Mouse (Mus musculus) megakaryocyte-erythroid progenitor cell, adult 5-6 weeks (primary cell): ENCODE data around the gene Prdm1. TPM values are rescaled to one million over a fixed set of nuclear protein-coding genes. Genes with fewer than 3 reads are reported as not detected.

Source experiments
- ATAC-seq: replicated peaks from 2 replicates; pipeline ENCODE4 v1.8.0; 2016; ENCODE audit warnings: mild to moderate bottlenecking, inconsistent platforms; ENCODE audit not compliant: severe bottlenecking, poor library complexity, low FRiP score, low TSS enrichment
- total RNA-seq, 2 experiments: library from RNA; stranded (forward) in 1 of 2; stranded (reverse) in 1 of 2; fragments of 200-1000, 215-1000 nt in 1 of 2; fragments of >200 nt in 1 of 2; fragmentation: Nextera tagmentation in 1 of 2; gene quantifications; 2 replicates each; pipeline ENCODE4 v1.2.3; 2014 to 2017

The Prdm1 gene
- total RNA-seq (2014; fragmentation: Nextera tagmentation) (0.48 and 2.8 TPM in 2 replicates), total RNA-seq (2017) (0.23 TPM in 1 of 2 replicates, not detected in the other)

DNA sequence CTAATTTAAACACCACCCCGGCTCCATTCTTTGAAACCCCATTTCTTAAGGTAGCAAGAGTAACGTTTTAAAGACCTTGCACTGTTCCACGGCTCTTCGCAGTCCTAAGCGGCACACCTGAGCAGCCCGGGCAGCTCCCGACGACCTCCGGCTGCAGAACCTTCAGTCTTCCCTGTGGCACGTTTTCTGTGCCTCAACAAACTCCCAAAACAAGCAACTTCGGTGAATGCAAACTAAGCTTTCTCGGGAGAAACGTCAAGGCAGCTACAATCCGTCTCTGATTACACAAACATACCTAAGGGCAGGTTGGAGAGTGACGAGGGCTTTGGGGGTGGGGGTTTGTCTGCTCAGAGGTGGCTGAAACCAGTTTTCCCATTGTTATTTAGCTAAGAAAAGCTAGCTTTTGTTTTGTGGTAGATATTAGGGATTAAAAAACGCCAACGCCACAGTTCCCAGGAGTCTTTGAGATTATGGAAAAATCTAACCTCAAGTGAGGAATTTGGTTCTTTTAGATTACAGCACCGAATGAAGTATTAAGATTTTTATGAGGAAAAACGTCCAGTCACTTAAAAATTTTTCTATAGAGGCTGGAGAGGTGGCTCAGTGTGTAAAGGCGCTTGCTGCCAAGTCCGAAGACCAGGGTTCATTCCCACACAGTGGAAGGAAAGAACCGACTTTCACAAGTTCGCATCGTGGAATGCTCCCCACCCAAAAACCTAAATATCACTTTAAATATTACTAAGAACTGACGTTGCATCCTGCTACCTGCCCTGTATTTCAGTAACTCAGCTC is at the start of gene Prdm1:
Prdm1 (minus strand) TSS at position 211 of the 792 bp plus-strand sequence.
- no peak for ATAC-seq

DNA sequence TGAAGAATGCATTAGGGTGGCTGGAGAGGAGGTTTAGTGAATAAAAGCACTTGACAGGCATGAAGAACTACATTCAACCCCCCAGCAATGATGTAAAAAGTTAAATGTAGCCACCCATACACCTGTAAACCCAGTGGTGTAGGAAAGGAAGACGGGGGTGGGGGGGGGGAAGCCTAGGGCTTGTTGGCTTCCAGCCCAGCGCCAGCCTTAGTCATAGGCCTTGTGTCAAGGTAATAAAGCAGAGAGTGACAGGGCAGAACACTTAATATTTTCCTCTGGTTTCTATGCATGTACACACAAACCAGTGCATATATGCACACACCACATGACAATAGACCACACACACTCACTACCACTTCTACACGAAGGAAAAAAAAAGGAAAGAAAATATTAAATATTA is 37.7 kb upstream of the Prdm1 start:
- no peak for ATAC-seq

DNA sequence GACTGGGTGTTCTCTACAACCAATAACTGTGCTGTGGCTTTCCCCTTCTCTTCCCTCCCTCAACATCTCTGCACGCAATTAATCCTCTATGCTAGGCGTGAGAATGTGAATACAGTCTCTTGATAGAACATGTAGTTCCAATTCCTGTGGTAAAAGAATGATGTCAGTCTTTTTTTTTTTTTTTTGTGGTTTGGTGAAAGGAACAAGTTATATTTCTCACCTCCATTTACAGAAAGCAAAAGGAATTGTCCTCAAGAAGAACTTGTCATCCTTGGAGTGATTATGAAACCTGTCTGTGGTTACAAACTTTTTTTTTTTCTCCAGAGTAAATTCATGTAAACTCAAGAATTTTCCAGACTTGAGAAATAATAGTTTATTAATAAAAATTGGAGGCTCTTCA is 36.8 kb upstream of the Prdm1 start:
- ATAC-seq: no peak

DNA sequence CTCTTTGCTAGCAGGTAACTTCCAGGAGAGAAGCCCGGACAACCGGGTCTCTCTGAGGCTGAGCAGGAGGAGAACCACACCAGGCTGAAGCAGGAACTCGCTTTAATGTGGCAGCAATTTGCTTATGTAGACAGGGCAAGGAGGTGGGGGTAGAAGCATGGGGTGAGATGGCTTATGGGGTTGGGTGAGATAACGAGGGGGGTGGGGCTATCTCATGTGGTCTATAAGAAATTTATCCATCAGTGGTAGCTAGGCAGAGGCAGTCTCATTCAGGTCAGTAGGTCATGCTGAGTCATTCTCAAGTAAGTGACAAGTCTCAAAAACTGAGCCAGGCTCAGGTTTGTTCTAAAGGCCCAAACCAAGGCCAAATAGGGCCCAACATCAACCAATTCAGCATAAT is 28.5 kb upstream of the Prdm1 start:
- ATAC-seq: no peak

DNA sequence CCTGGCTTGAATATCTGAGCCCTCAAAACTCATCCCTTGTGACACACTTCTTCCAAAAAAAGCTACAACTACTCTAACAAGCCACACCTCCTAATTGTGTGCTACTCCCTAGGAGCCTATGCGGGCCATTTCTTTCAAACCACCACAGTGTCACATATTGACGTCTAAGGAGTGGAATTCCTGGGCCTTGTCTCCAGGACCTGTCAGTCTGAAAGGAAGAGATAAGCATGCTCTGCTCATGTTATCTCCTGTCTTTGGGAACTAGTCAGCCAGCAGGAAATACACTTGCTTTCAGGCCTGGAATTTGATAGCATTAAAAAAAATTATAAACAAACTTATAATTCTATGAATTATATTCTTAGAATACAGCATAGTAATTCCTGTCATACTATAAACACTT is 27.0 kb upstream of the Prdm1 start:
- ATAC-seq: peak; percentile 44; the same call in 1 of the 2 replicates

DNA sequence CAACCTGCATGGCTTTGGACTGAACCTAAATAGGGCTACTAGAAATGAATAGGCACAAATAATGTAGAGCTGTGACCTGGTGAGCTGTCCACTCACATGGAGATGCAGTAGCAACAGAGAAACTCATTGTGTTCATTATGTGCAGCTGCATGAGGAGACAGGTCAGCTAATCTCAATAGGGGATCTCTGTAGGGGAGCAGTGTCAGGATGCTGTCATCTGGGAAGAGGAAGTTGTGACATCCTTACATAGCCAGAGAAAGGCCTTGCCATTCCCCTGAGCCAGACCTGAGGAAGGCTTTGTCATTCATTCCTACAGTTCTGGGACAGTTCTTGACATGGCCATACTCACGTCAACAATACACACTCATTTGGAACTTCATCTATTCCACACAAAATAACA is 25.3 kb upstream of the Prdm1 start:
- ATAC-seq: no peak

DNA sequence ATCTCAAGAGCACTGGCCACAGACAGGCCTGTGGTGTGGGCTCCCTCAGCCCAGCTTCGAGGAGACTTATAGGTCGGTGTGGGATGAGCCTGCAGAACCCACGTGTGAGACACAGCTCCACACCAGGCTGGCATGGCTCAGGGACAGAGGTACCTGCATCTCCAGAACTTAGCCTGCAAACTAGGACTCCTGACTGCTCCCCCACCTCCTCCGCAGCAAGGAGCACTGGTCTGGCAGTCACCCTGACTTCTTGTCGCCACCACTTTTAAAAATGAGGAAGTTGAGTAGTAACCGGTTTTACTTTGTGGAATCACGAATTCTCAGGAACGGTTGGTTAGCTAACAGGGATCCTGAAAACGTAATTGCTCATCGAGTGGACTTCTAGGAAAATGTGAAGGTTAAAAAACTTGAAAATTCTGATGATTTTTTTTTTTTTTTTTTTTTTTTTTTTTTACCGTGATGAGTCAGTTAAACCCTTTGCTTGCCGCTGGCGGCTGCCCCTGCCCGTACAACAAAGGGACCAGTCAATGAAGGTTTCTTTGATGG is 10.8 kb upstream of the Prdm1 start:
- ATAC-seq: peak; percentile 67

DNA sequence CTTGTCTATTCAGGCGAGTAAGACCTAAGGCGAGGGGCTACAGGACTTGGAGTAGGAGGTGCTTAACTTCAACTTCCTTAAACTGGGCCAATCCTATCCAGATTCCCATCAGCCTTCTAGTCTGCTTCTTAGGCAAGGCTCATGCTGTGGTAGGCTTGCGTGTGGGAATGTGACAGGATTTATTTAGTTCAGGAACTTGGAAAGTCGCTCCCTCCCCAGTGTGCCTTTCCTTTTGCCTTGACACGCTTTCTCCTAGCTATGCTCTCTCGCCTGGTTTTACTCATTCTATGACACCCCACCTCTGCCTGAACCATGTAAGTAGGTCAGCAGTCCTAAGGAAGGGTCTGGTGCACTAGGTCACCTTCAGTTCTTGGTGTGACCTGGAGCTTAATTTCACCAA is 9.8 kb upstream of the Prdm1 start:
- no peak for ATAC-seq

DNA sequence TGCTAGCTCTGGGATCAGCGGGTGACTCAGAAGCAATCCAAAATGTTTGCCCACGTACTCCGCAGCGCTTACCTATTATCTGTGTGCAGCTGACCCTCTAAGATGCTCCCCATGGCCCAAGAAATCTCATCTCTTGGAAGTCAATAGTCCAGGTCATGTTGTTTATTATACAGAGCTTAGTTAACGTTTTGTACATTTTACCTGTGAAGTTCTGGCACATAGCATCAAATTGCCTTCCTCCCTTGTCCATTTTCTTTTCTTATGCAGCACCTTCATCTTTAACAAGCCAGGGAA is 1.7 kb upstream of the Prdm1 start:
- no peak for ATAC-seq

DNA sequence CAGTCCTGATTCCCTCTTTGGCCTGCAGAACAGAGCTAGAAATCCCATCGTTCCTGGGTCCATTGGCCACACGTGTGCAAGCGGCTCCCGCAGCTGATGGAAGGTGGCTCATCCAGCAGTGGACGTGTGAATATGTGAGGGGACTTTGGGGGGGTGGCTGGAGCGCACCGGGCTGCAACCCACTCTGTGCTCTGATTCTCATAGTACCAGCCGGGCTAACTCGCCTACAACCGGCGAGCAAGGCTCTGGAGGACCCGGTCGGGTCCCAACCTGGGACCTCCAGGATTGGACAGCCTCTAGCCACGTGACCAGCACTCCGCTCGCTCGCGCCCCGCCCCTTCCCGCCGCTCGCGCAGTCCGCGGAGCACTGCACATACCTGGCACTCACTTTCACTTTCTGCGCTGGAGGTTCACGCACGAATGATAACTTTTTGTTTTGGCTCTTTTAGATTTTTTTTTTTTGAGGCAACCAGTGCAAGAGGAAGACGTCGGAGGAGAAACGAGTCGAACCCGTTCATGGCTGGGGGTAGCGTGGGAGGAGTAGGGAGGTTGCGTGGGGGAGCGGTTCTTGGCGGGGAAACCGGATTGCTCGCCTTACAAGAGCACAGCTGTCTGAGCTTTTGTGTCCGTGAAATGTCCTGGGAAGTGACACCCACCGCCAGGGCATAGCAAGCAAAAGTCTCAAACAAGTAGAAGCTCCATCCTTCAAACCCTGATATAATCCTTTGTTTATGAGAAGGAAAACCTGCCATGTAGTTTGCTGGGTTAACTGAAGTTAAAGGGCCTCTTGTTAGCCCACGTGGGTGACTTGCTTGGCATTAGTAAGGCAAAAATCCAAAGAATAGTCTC is 1.1 kb upstream of the Prdm1 start:
- ATAC-seq: peak; percentile 98

DNA sequence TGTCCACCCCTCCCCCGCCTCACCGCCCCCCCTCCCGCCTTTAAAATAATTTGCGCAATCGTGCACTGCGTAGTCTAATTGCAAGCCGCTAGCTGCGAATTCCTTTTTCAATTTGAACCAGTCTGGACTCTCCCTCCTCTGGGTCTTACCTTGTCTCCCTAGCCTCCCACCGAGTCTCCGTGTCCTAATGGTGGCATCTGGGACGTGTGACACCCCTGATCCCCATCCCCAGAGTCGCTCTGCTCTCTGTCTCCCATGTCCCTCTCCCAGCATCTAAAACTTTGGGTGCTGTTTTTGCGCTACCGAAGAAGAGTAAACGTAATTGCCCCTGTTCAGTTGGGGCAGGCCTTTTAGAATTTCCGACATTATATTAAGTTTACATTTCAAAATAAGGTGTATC is 650 bp downstream of the Prdm1 start:
- no peak for ATAC-seq

DNA sequence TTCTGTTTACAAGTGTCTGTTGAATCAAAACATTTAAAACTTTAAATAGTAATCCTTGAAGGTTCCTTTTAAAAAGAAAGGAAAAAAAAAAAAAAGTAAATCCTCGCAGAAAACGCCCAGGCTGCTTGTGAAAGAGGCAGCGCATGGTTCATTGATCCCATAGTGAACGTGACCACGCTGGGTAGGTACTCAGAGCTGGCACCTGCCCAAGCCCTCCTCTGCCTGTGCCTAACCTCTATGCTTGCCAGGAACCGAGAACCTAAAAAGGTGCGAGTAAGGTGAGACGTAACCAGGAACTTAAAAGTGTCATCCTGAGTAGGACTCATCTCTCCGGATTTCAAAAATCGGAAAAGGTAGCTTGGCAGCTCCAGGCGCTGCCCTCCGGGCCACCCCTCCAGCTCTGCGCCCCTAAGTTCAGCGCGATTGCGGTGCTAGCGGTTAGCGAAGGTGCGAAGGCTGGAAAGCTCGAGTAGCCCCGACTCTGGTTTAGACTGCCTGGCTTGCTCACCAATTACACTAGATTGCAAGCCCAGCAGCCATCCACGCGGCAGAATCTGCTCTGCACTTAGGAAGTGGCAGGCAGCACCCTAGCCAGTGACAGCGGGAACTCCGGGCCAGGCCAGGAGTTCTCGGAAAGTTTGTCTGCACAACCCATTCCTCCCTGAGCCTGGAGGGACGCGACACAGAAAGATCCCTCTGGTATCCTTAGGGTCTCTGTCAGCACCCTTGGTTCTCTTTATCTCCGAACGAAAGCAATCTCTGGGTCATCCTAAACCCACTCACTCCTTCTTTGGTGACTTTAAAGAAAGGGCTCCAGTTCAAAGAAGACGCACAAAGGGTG is 1.3 kb downstream of the Prdm1 start:
- 0 out of 2 replicates have a peak, but pooled peaks have one; percentile 11 for ATAC-seq

DNA sequence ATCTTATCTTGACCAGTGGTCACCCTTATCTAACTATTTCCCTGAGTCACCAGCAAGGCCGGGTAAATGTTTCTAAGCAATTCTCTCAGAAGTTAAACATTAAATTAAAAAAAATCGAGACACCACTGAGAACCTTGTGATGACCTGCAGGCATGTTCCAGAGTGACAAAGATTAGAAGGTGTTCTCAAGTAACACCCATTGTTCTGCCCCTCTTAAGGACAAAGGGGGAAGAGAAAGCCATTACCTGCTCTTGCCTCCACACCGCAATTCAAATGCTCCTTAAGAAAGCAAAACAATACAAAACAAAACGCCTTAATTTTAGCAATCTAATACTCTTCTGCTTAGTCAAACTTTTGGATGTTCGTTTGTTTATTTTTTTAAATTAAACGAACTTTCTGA is 8.1 kb downstream of the Prdm1 start:
- ATAC-seq: no peak

DNA sequence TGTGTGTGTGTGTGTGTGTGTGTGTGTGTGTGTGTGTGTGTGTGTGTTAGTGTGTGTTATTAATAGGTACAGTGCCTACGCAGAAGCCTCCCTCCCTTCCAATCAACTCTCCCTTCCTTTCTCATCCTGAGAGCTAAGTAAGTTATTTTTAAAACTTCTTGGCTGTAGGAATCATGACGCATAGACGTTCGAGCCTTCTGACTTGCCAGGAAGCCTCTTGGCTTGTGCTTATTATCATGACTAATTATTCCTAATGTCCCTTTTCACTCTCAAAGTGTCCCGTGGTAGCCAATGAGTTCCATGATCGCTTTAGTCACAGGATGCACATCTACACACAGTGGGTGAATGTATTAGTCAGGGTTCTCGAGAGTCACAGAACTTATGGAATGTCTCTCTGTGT is 9.7 kb downstream of the Prdm1 start:
- no peak for ATAC-seq

DNA sequence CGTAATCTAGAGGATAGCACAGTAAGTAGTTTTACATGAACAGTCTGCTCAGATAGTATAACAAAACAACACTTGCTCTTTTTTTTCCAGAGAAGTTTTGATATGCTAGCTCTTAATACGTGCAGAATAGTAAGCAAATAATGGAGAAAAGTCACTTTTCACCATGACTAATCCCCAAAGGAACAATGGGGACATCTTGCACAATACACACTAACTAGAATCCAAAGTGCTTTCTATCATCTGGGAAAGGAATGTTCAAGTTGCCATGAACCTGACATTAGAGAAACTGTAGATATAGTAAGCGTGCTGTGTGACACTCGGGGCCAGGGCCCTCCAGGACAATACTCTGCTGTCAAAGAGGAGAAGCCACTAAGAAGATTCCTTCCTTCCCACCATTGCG is 15.2 kb downstream of the Prdm1 start:
- ATAC-seq: no peak

DNA sequence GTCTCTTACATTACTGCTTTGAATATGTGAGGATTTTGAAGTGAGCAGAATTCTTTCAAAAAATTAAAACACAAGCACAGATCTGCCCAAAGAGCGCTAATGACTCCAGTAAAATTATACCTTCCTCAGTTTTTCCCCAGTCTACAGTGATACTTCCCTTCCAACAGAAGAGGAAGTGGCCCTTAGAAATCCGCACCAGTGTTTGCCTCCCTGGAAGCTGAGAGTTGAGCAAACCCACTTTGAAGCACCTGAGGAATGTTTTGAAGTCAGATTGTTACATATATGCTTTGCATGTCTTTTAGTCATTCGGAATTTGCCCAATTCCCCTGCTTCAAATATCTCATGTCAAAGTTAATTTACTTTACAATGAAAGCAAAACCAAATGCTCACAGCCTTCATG is 17.3 kb downstream of the Prdm1 start:
- no peak for ATAC-seq

DNA sequence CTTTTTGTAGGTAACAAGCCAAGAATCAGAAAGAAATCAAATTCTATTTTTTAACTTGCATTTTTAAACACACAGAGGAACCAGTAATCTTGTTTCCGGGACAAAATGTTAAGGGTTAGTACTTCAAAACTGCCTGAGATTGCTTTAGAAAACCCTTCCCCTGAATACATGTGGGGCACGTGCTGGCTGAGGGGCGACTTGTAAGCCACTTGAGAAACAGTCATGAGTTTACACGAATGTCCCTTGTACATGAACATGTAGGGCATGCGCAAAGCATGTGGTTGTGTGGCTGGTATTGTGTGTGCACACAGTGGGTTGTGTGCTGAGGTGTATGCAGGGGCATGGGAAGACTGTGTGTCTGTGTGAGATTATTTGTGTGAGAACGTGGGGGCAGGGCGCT is 19.7 kb downstream of the Prdm1 start:
- no peak for ATAC-seq

DNA sequence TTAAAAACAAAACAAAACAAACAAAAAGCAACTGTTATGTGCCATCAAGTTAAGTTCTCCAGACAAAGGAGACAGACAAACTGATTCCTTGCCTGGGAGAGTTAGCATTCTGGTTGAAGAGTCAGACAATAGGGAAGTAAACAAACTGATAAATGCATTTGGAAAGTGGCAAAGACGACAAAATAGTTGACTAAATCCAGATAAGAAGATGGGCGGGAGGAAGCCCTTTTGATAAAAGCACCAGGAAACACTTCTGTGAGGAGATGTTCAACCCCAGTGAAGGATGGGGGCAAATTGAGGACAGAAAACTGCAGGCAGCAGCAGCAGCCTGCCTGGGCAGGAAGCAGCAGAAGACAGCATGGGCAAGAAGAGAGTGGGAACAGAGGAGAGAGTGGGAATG is 20.3 kb downstream of the Prdm1 start:
- ATAC-seq: no peak

DNA sequence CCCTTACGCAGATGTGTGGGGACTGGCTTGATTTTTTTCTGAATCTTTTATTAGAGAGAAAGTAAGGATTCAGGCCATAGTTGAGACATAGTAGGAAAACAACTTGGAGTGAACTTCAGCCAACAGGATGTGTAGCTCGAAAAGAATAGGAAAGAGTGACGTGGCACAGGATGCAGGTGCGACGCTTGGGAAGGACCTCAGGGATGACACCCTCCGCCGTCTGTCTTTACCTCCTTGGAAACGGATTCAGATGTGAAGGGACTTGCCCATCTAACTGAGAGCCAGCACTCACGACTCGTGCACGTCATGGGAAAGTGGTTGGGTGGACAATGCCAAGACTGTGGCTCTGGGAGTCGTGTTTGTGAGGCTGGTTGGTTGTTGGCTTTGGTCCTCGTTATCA is 25.4 kb downstream of the Prdm1 start:
- no peak for ATAC-seq
